8 mouse cellular contexts compared by ENCODE assay signal in genomic region chr3:152192238-152192931, GRCm38 (mm10). TPM values are rescaled to one million over a fixed set of nuclear protein-coding genes. Genes with fewer than 3 reads are reported as not detected.
DNase-seq lines count a peak whose midpoint lies in the region; ATAC-seq and TF ChIP-seq lines count a peak whose summit lies in the region.

No protein-coding gene starts in this region.

- DNase-seq in heart, adult 2 months, result no peak
- no peak for DNase-seq in heart, postnatal 25 days (ENCODE audit: low spot score)
- no peak for DNase-seq in hindbrain, embryonic 10.5 days (ENCODE audit: low spot score)
- peak in 1 of 3 experiments; percentile 39 for DNase-seq in liver, embryonic 14.5 days (ENCODE audit: low read depth in 3 of 3, low spot score in 3 of 3)
- no peak for DNase-seq in left cerebral cortex, postnatal 36 days (ENCODE audit: low spot score in 2 of 2)
- no peak for DNase-seq in spleen, adult 12 weeks (ENCODE audit: low spot score)

- H3K9ac ChIP-seq in heart, adult 2 months (ENCODE audit: low read depth, low read length), result peak overlapping the region; percentile 92
- H3K9ac ChIP-seq in liver, embryonic 14.5 days (replicated peaks), result peak overlapping the region; percentile 96
- H3K9ac ChIP-seq in neural tube, embryonic 15.5 days (replicated peaks), result peak overlapping the region; percentile 44

- H3K4me3 ChIP-seq in heart, adult 2 months, result peak overlapping the region; percentile 68
- peak overlapping the region; percentile 35 for H3K4me3 ChIP-seq in cortical plate, adult 2 months (ENCODE audit: insufficient read depth, low read length)
- H3K4me3 ChIP-seq in hindbrain, embryonic 10.5 days, result peak overlapping the region; percentile 53
- H3K4me3 ChIP-seq in liver, embryonic 14.5 days (ENCODE audit: insufficient read depth in 1 of 2, low read depth in 2 of 2, low read length in 2 of 2), result peak overlapping the region; percentile 94 to 95
- H3K4me3 ChIP-seq in neural tube, embryonic 15.5 days (replicated peaks), result peak overlapping the region; percentile 44

- H3K27me3 ChIP-seq in heart, adult 2 months (ENCODE audit: control insufficient read depth, insufficient read depth, low read length), result no peaks in the 10 kb centered on the region
- H3K27me3 ChIP-seq in hindbrain, embryonic 10.5 days (ENCODE audit: insufficient read depth, poor library complexity, severe bottlenecking), result no peaks in the 10 kb centered on the region
- no peaks in the 10 kb centered on the region for H3K27me3 ChIP-seq in liver, embryonic 14.5 days (ENCODE audit: control insufficient read depth, insufficient read depth, low read length)
- no peaks in the 10 kb centered on the region for H3K27me3 ChIP-seq in neural tube, embryonic 15.5 days (replicated peaks)

- intact Hi-C loops in heart, adult 2 months (cut with DNase I), result loop anchor here (2.0 kb wide), 3 partner anchors 48 to 78 kb away; no protein-coding TSS in a partner anchor
- intact Hi-C loops in heart, postnatal 25 days (cut with DNase I), result loop anchor here (5.0 kb wide), 1 partner anchor 80 kb away; no protein-coding TSS in a partner anchor
- intact Hi-C loops in left cerebral cortex, postnatal 36 days (cut with DNase I), result loop anchor here (5.0 kb wide), 2 partner anchors 35 to 85 kb away; no protein-coding TSS in a partner anchor

- no peak for TF ChIP-seq POLR2A in heart, adult 2 months (IDR thresholded peaks at IDR 0.05; ENCODE audit: insufficient read depth, low read depth, low read length)
- no peak for TF ChIP-seq POLR2A in cortical plate, adult 2 months (IDR thresholded peaks at IDR 0.05; ENCODE audit: extremely low read depth, insufficient read depth, low read length)

- WGBS in heart, adult 2 months, result 2% methylated on average over 11 of the region's 11 CpGs
- WGBS in hindbrain, embryonic 10.5 days, result 58% methylated on average over 11 of the region's 11 CpGs
- 11% methylated on average over 10 of the region's 11 CpGs for WGBS in liver, embryonic 14.5 days (ENCODE audit: insufficient replicate concordance)
- 15% methylated on average over 10 of the region's 11 CpGs for WGBS in neural tube, embryonic 15.5 days

- H3K79me2 ChIP-seq in heart, adult 2 months (replicated peaks; ENCODE audit: control insufficient read depth, insufficient read depth, low read length), result no peaks in the 10 kb centered on the region

- no peak for TF ChIP-seq EP300 in heart, adult 2 months (IDR thresholded peaks at IDR 0.05; ENCODE audit: insufficient read depth, low read depth, low read length)
- TF ChIP-seq EP300 in liver, embryonic 14.5 days (IDR thresholded peaks at IDR 0.05; ENCODE audit: low read depth), result no peak

- H3K27ac ChIP-seq in heart, adult 2 months, result peak overlapping the region; percentile 86
- H3K27ac ChIP-seq in cortical plate, adult 2 months (ENCODE audit: insufficient read depth, low read length), result peak overlapping the region; percentile 69
- H3K27ac ChIP-seq in hindbrain, embryonic 10.5 days, result no peak overlapping the region
- peak overlapping the region; percentile 81 for H3K27ac ChIP-seq in liver, embryonic 14.5 days
- H3K27ac ChIP-seq in neural tube, embryonic 15.5 days (replicated peaks), result peak overlapping the region; percentile 35; the same call in 1 of the 2 replicates

- H3K9me3 ChIP-seq in hindbrain, embryonic 10.5 days, result no peaks in the 10 kb centered on the region
- H3K9me3 ChIP-seq in liver, embryonic 14.5 days (ENCODE audit: control insufficient read depth, low read length), result no peaks in the 10 kb centered on the region
- no peaks in the 10 kb centered on the region for H3K9me3 ChIP-seq in neural tube, embryonic 15.5 days (replicated peaks)

- no peak for ATAC-seq in liver, embryonic 14.5 days (ENCODE audit: insufficient read depth)
- ATAC-seq in neural tube, embryonic 15.5 days (ENCODE audit: low FRiP score), result no peak

- TF ChIP-seq CTCF in heart, adult 2 months (IDR thresholded peaks at IDR 0.05), result no peak
- no peak for TF ChIP-seq CTCF in cortical plate, adult 2 months (IDR thresholded peaks at IDR 0.05; ENCODE audit: extremely low read depth, insufficient read depth, low read length)
- TF ChIP-seq CTCF in liver, embryonic 14.5 days (IDR thresholded peaks at IDR 0.05; ENCODE audit: low read depth), result no peak

- H3K4me1 ChIP-seq in heart, adult 2 months (ENCODE audit: control insufficient read depth, insufficient read depth, low read length), result peaks cover 3% of the 10 kb centered on the region
- H3K4me1 ChIP-seq in cortical plate, adult 2 months (ENCODE audit: control insufficient read depth, insufficient read depth, low read length), result peaks cover 5% of the 10 kb centered on the region; the same call in 1 of the 2 replicates
- H3K4me1 ChIP-seq in hindbrain, embryonic 10.5 days (replicated peaks), result peaks cover 16% of the 10 kb centered on the region
- H3K4me1 ChIP-seq in liver, embryonic 14.5 days (replicated peaks; ENCODE audit: control insufficient read depth in 2 of 2, insufficient read depth in 2 of 2, low read length in 1 of 2), result peaks cover 22% of the 10 kb centered on the region in 2 experiments
- peaks cover 17% of the 10 kb centered on the region for H3K4me1 ChIP-seq in neural tube, embryonic 15.5 days

- peak overlapping the region; percentile 87 for H3K4me2 ChIP-seq in liver, embryonic 14.5 days (ENCODE audit: low read depth)
- peak overlapping the region; percentile 59 for H3K4me2 ChIP-seq in neural tube, embryonic 15.5 days

- H3K36me3 ChIP-seq in heart, adult 2 months (ENCODE audit: control insufficient read depth, insufficient read depth, low read length), result peaks cover 16% of the 10 kb centered on the region
- no peaks in the 10 kb centered on the region for H3K36me3 ChIP-seq in hindbrain, embryonic 10.5 days
- no peaks in the 10 kb centered on the region; the same call in 1 of the 2 replicates for H3K36me3 ChIP-seq in liver, embryonic 14.5 days (replicated peaks; ENCODE audit: control insufficient read depth, insufficient read depth, low read depth)
- H3K36me3 ChIP-seq in neural tube, embryonic 15.5 days, result no peaks in the 10 kb centered on the region

RNA-seq across cellular contexts. Expression of gene Dnajb4, which starts 17.7 kb away (rescaled TPM):
- total RNA-seq in heart, adult 2 months (2021), result 100 to 1,000 TPM in 1 of 2 experiments, 10 to 100 TPM in 1; 98.4 to 102 TPM
- 18.1 and 43.8 TPM in 2 replicates for polyA plus RNA-seq in heart, adult 2 months (2012; rRNA removed)
- total RNA-seq in heart, postnatal 25 days (2021), result 100 to 1,000 TPM in 1 of 2 experiments, 10 to 100 TPM in 1; 87.8 to 113 TPM
- polyA plus RNA-seq in cortical plate, adult 2 months (2012; rRNA removed), result 49.7 and 50.8 TPM in 2 replicates
- polyA plus RNA-seq in hindbrain, embryonic 10.5 days (2016; fragmentation: Nextera tagmentation; extraction: Ambion mirVana), result 19.9 and 21.2 TPM in 2 replicates
- polyA plus RNA-seq in liver, embryonic 14.5 days (2012; rRNA removed), result 10.9 and 18.3 TPM in 2 replicates
- 29.9 and 34.3 TPM in 2 replicates for polyA plus RNA-seq in liver, embryonic 14.5 days (2014; fragmentation: Nextera tagmentation; extraction: Ambion mirVana)
- polyA plus RNA-seq in neural tube, embryonic 15.5 days (2015; fragmentation: Nextera tagmentation; extraction: Ambion mirVana), result 45.6 and 48.7 TPM in 2 replicates
- 10 to 100 TPM; 62.8 to 72.6 TPM for total RNA-seq in left cerebral cortex, postnatal 36 days (2021)

RNA-seq across cellular contexts. Expression of gene Fubp1, which starts 17.8 kb away (rescaled TPM):
- 10 to 100 TPM; 54.2 to 58.0 TPM for total RNA-seq in heart, adult 2 months (2021)
- polyA plus RNA-seq in heart, adult 2 months (2012; rRNA removed), result 39.4 and 61.3 TPM in 2 replicates
- 10 to 100 TPM; 54.6 to 58.4 TPM for total RNA-seq in heart, postnatal 25 days (2021)
- 88.2 and 95.0 TPM in 2 replicates for polyA plus RNA-seq in cortical plate, adult 2 months (2012; rRNA removed)
- 321 and 408 TPM in 2 replicates for polyA plus RNA-seq in hindbrain, embryonic 10.5 days (2016; fragmentation: Nextera tagmentation; extraction: Ambion mirVana)
- 47.3 and 50.8 TPM in 2 replicates for polyA plus RNA-seq in liver, embryonic 14.5 days (2012; rRNA removed)
- 64.6 and 65.3 TPM in 2 replicates for polyA plus RNA-seq in liver, embryonic 14.5 days (2014; fragmentation: Nextera tagmentation; extraction: Ambion mirVana)
- polyA plus RNA-seq in neural tube, embryonic 15.5 days (2015; fragmentation: Nextera tagmentation; extraction: Ambion mirVana), result 184 and 185 TPM in 2 replicates
- 100 to 1,000 TPM in 1 of 2 experiments, 10 to 100 TPM in 1; 88.4 to 149 TPM for total RNA-seq in left cerebral cortex, postnatal 36 days (2021)

RNA-seq across cellular contexts. Expression of gene Gipc2, which starts 26.4 kb away (rescaled TPM):
- total RNA-seq in heart, adult 2 months (2021), result 1 to 10 TPM; 3.5 to 6.1 TPM
- polyA plus RNA-seq in heart, adult 2 months (2012; rRNA removed), result 4.8 and 5.2 TPM in 2 replicates
- total RNA-seq in heart, postnatal 25 days (2021), result 1 to 10 TPM; 3.6 to 4.0 TPM
- polyA plus RNA-seq in cortical plate, adult 2 months (2012; rRNA removed), result 1.9 and 3.5 TPM in 2 replicates
- polyA plus RNA-seq in hindbrain, embryonic 10.5 days (2016; fragmentation: Nextera tagmentation; extraction: Ambion mirVana), result 2.6 and 2.9 TPM in 2 replicates
- 5.1 and 7.7 TPM in 2 replicates for polyA plus RNA-seq in liver, embryonic 14.5 days (2012; rRNA removed)
- polyA plus RNA-seq in liver, embryonic 14.5 days (2014; fragmentation: Nextera tagmentation; extraction: Ambion mirVana), result 16.9 and 17.8 TPM in 2 replicates
- polyA plus RNA-seq in neural tube, embryonic 15.5 days (2015; fragmentation: Nextera tagmentation; extraction: Ambion mirVana), result 11.4 and 19.3 TPM in 2 replicates
- 1 to 10 TPM; 3.8 to 7.9 TPM for total RNA-seq in left cerebral cortex, postnatal 36 days (2021)

Comparison
In these comparisons a context has a peak if more than half of its experiments do, and no peak if none do; other contexts are left out.
1. H3K4me3 ChIP-seq: peak in every context shown above with its lines; median percentile 94 in liver, embryonic 14.5 days; 68 in heart, adult 2 months; 53 in hindbrain, embryonic 10.5 days; 44 in neural tube, embryonic 15.5 days; 35 in cortical plate, adult 2 months.
2. H3K9ac ChIP-seq: peak in every context shown above with its lines; median percentile 96 in liver, embryonic 14.5 days; 92 in heart, adult 2 months; 44 in neural tube, embryonic 15.5 days.